Mouse (Mus musculus) midbrain, embryonic 13.5 days (tissue): Measurements from ENCODE around the gene Tmod3. TPM values are rescaled to one million over a fixed set of nuclear protein-coding genes. Genes with fewer than 3 reads are reported as not detected.
A peak's percentile ranks its signal among the peaks of the same experiment; 100 is the strongest.
"Not testable (repeated sequence)": the region's sequence is repeated elsewhere in the genome, so short reads cannot be mapped to it uniquely, and the experiment has no call there.

Source experiments
- ATAC-seq: fragments of 200-750 bp; cut with Nextera tagmentation; 2 replicates; pipeline ENCODE4 v1.8.0; 2017; ENCODE audit warnings: mild to moderate bottlenecking, moderate TSS enrichment, moderate library complexity
- H3K27ac ChIP-seq: fragments of 300-500 bp; sonication (generic); 2 replicates; pipeline ENCODE4 v1.5.1; 2015; ENCODE audit warnings: inconsistent platforms, mild to moderate bottlenecking, moderate library complexity
- H3K27me3 ChIP-seq: fragments of 300-500 bp; sonication (generic); 2 replicates; pipeline ENCODE4 v1.6.1; 2015; ENCODE audit warnings: mild to moderate bottlenecking, inconsistent platforms
- H3K36me3 ChIP-seq: fragments of 300-500 bp; sonication (generic); 2 replicates; pipeline ENCODE4 v1.6.1; 2015; ENCODE audit warnings: mild to moderate bottlenecking, inconsistent platforms
- H3K4me1 ChIP-seq: fragments of 300-500 bp; sonication (generic); replicated peaks from 2 replicates; pipeline ENCODE4 v1.6.1; 2015; ENCODE audit warnings: inconsistent platforms
- H3K4me2 ChIP-seq: fragments of 300-500 bp; sonication (generic); replicated peaks from 2 replicates; pipeline ENCODE4 v1.6.1; 2015; ENCODE audit warnings: moderate library complexity, mild to moderate bottlenecking, inconsistent platforms
- H3K4me3 ChIP-seq: fragments of 300-500 bp; sonication (generic); replicated peaks from 2 replicates; pipeline ENCODE4 v1.5.1; 2015; ENCODE audit warnings: mild to moderate bottlenecking, inconsistent platforms
- H3K9ac ChIP-seq: fragments of 300-500 bp; sonication (generic); replicated peaks from 2 replicates; pipeline ENCODE4 v1.6.1; 2015; ENCODE audit warnings: mild to moderate bottlenecking, inconsistent platforms
- H3K9me3 ChIP-seq: fragments of 300-500 bp; sonication (generic); 2 replicates; pipeline ENCODE4 v1.6.1; 2016; ENCODE audit warnings: mild to moderate bottlenecking, inconsistent platforms
- whole genome bisulfite sequencing: fragments of 180-500 bp; shearing (Covaris S2); methylation state at CpG from one replicate; pipeline ENCODE4 v1.1.7; 2015; 5-methylcytosine and 5-hydroxymethylcytosine counted together
- polyA plus RNA-seq: library from polyadenylated mRNA; unstranded; fragments of >200 nt; fragmentation: Nextera tagmentation; extraction: Ambion mirVana; gene quantifications from 2 replicates; pipeline ENCODE4 v1.2.1, GENCODE M21; 2015

Tmod3 gene
- polyA plus RNA-seq, 1 experiment from 2014 or later = 74.2 TPM

GRCm38 (mm10) chr9:75546885-75547553 lies 12.4 kb downstream of the Tmod3 start:
- Histone ChIP-seq H3K9ac (no peak overlapping the region), H3K4me2 (no peak overlapping the region), H3K27ac (no peak overlapping the region), H3K4me1 (peaks cover under 1% of the 10 kb centered on the region; the same call in 1 of the 2 replicates), H3K36me3 (no peaks in the 10 kb centered on the region), H3K27me3 (no peaks in the 10 kb centered on the region), H3K9me3 (peaks cover 5% of the 10 kb centered on the region), H3K4me3 (no peak overlapping the region)
- WGBS = 88% methylated on average over 12 of the region's 12 CpGs
- ATAC-seq = no peak

- no peak for ATAC-seq
- H3K4me2 ChIP-seq = no peak overlapping the region
- peaks cover 7% of the 10 kb centered on the region for H3K4me1 ChIP-seq
- no peak overlapping the region for H3K27ac ChIP-seq
- 90% methylated on average over 8 of the region's 8 CpGs for WGBS
- H3K9ac ChIP-seq = no peak overlapping the region
- no peaks in the 10 kb centered on the region for H3K36me3 ChIP-seq
- no peaks in the 10 kb centered on the region for H3K27me3 ChIP-seq
- H3K9me3 ChIP-seq = peaks cover 1% of the 10 kb centered on the region
- no peak overlapping the region for H3K4me3 ChIP-seq
These were observed 13.9 kb downstream of the Tmod3 start for GRCm38 (mm10) chr9:75545514-75545913.

- Histone ChIP-seq H3K9me3 (no peaks in the 10 kb centered on the region), H3K9ac (no peak overlapping the region), H3K27ac (no peak overlapping the region), H3K4me3 (no peak overlapping the region), H3K4me2 (no peak overlapping the region), H3K36me3 (no peaks in the 10 kb centered on the region), H3K27me3 (no peaks in the 10 kb centered on the region), H3K4me1 (peaks cover 10% of the 10 kb centered on the region)
- ATAC-seq = no peak
- 24% methylated on average over 5 of the region's 5 CpGs for WGBS
These were observed 18.0 kb downstream of the Tmod3 start for GRCm38 (mm10) chr9:75541497-75541896.

- WGBS = 84% methylated on average over 1 of the region's 1 CpGs
- Histone ChIP-seq H3K4me2 (no peak overlapping the region), H3K27me3 (no peaks in the 10 kb centered on the region), H3K36me3 (peaks cover 2% of the 10 kb centered on the region; the same call in 1 of the 2 replicates), H3K4me1 (peaks cover 4% of the 10 kb centered on the region; the same call in 1 of the 2 replicates), H3K27ac (no peak overlapping the region; the same call in 1 of the 2 replicates), H3K9ac (no peak overlapping the region), H3K9me3 (no peaks in the 10 kb centered on the region), H3K4me3 (no peak overlapping the region)
- no peak for ATAC-seq
These were observed 23.0 kb downstream of the Tmod3 start for GRCm38 (mm10) chr9:75536422-75536821.

- Histone ChIP-seq H3K27me3 (no peaks in the 10 kb centered on the region), H3K4me1 (0 out of 2 replicates have a peak, but pooled peaks cover 3% of the 10 kb centered on the region), H3K4me2 (no peak overlapping the region), H3K9ac (no peak overlapping the region), H3K9me3 (no peaks in the 10 kb centered on the region), H3K36me3 (peaks cover 6% of the 10 kb centered on the region), H3K27ac (no peak overlapping the region), H3K4me3 (no peak overlapping the region)
- no peak for ATAC-seq
- 93% methylated on average over 8 of the region's 8 CpGs for WGBS
These were observed 25.0 kb downstream of the Tmod3 start for GRCm38 (mm10) chr9:75534431-75534962.

- not testable (repeated sequence) for H3K4me2 ChIP-seq, H3K4me1 ChIP-seq, H3K4me3 ChIP-seq, ATAC-seq, H3K27ac ChIP-seq, H3K9ac ChIP-seq, H3K9me3 ChIP-seq, H3K27me3 ChIP-seq
- peaks cover 15% of the 10 kb centered on the region for H3K36me3 ChIP-seq
- WGBS = 86% methylated on average over 9 of the region's 9 CpGs
These were observed 26.5 kb downstream of the Tmod3 start for GRCm38 (mm10) chr9:75532989-75533388.

- H3K4me2 ChIP-seq = no peak overlapping the region
- no peak overlapping the region for H3K27ac ChIP-seq
- no peak overlapping the region for H3K4me3 ChIP-seq
- H3K9me3 ChIP-seq = no peaks in the 10 kb centered on the region
- 95% methylated on average over 7 of the region's 7 CpGs for WGBS
- H3K9ac ChIP-seq = no peak overlapping the region
- no peaks in the 10 kb centered on the region for H3K27me3 ChIP-seq
- H3K36me3 ChIP-seq = peaks cover 15% of the 10 kb centered on the region
- H3K4me1 ChIP-seq = 0 out of 2 replicates have a peak, but pooled peaks cover 3% of the 10 kb centered on the region
- ATAC-seq = no peak
These were observed 27.0 kb downstream of the Tmod3 start for GRCm38 (mm10) chr9:75532461-75532860.

- Histone ChIP-seq H3K9ac (no peak overlapping the region), H3K4me1 (no peaks in the 10 kb centered on the region), H3K9me3 (no peaks in the 10 kb centered on the region), H3K4me2 (no peak overlapping the region), H3K36me3 (peaks cover 13% of the 10 kb centered on the region), H3K4me3 (no peak overlapping the region), H3K27me3 (no peaks in the 10 kb centered on the region), H3K27ac (no peak overlapping the region)
- WGBS = 85% methylated on average over 5 of the region's 5 CpGs
- no peak for ATAC-seq
These were observed 30.1 kb downstream of the Tmod3 start for GRCm38 (mm10) chr9:75529358-75529757.

GRCm38 (mm10) chr9:75528096-75528495 lies 31.4 kb downstream of the Tmod3 start:
- no peaks in the 10 kb centered on the region for H3K27me3 ChIP-seq
- H3K27ac ChIP-seq = no peak overlapping the region
- H3K4me1 ChIP-seq = 0 out of 2 replicates have a peak, but pooled peaks cover 2% of the 10 kb centered on the region
- no peak overlapping the region for H3K4me2 ChIP-seq
- WGBS = 97% methylated on average over 9 of the region's 9 CpGs
- ATAC-seq = no peak
- H3K9ac ChIP-seq = no peak overlapping the region
- H3K36me3 ChIP-seq = peaks cover 13% of the 10 kb centered on the region
- no peaks in the 10 kb centered on the region for H3K9me3 ChIP-seq
- H3K4me3 ChIP-seq = no peak overlapping the region

GRCm38 (mm10) chr9:75527368-75528059 lies 31.9 kb downstream of the Tmod3 start:
- ATAC-seq = peak; percentile 30; the same call in 1 of the 2 replicates
- H3K27ac ChIP-seq = no peak overlapping the region
- H3K36me3 ChIP-seq = peaks cover 13% of the 10 kb centered on the region

GRCm38 (mm10) chr9:75523646-75524045 lies 35.8 kb downstream of the Tmod3 start:
- Histone ChIP-seq H3K9ac (no peak overlapping the region), H3K4me1 (0 out of 2 replicates have a peak, but pooled peaks cover 2% of the 10 kb centered on the region), H3K9me3 (no peaks in the 10 kb centered on the region), H3K4me3 (no peak overlapping the region), H3K27ac (no peak overlapping the region), H3K27me3 (no peaks in the 10 kb centered on the region), H3K36me3 (peaks cover 10% of the 10 kb centered on the region), H3K4me2 (no peak overlapping the region)
- ATAC-seq = no peak
- 56% methylated on average over 6 of the region's 6 CpGs for WGBS

More at GRCm38 (mm10) chr9:75527368-75528059, 31.9 kb downstream of the Tmod3 start:
- 83% methylated on average over 13 of the region's 13 CpGs for WGBS
- 0 out of 2 replicates have a peak, but pooled peaks cover 2% of the 10 kb centered on the region for H3K4me1 ChIP-seq
- no peaks in the 10 kb centered on the region for H3K9me3 ChIP-seq
- H3K4me2 ChIP-seq = no peak overlapping the region
- H3K4me3 ChIP-seq = no peak overlapping the region
- H3K9ac ChIP-seq = no peak overlapping the region
- no peaks in the 10 kb centered on the region for H3K27me3 ChIP-seq

GRCm38 (mm10) chr9:75522217-75522616 lies 37.2 kb downstream of the Tmod3 start:
- Histone ChIP-seq H3K9me3 (no peaks in the 10 kb centered on the region), H3K4me3 (no peak overlapping the region), H3K36me3 (peaks cover 4% of the 10 kb centered on the region; the same call in 1 of the 2 replicates), H3K9ac (no peak overlapping the region), H3K27me3 (no peaks in the 10 kb centered on the region), H3K27ac (no peak overlapping the region), H3K4me1 (0 out of 2 replicates have a peak, but pooled peaks cover 2% of the 10 kb centered on the region), H3K4me2 (no peak overlapping the region)
- WGBS = 82% methylated on average over 2 of the region's 2 CpGs
- no peak for ATAC-seq
